Mouse (Mus musculus): Measurements from ENCODE around the gene Ppp1r35. TPM values are rescaled to one million over a fixed set of nuclear protein-coding genes. Genes with fewer than 3 reads are reported as not detected.
A peak's percentile ranks its signal among the peaks of the same experiment; 100 is the strongest.

Ppp1r35 gene
- polyA plus RNA-seq, 1 experiment from 2014 or later, result 39.9 TPM

DNA sequence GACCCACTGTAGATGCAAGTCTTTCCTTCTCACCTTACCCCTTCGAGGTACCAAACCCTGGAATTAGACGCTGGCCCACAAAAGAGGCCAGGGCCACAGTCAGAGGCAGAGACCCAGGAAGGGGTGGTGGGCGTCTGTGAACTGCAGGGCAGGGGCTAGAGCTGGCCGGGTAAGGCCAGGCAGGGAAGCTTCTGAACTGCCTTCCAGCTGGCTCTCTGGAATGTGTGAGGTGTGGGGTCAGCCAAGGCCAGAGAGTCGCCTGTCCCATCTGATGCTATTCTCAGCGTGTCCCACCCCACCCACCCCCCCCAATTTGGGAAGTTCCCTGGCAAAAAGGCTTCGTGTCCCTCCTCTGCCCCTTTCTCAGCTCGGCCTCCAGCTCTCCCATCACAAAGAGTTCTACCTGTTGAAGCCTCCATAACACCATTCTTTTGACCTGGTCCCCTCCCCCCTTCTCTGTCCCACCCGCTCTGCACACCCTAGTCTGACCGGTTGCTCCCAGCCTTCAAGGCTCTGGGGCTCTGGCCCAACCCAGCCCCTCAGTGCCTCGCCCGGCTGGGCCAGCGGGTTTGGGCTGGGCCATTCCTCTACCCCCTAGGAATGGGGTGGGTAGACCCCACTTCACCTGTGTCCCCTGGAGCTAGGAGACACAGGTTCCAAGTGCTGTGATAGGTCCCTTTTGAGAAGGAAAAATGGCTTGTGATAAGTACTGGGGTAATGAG is 25.4 kb upstream of the Ppp1r35 start:
- no peak for ATAC-seq (ENCODE audit: insufficient number of reproducible peaks, low FRiP score, low TSS enrichment, low read depth)
- H3K27ac ChIP-seq (replicated peaks), result no peak overlapping the region
- H3K4me3 ChIP-seq (replicated peaks), result no peak overlapping the region
- H3K9me3 ChIP-seq (replicated peaks), result no peaks in the 10 kb centered on the region
- peaks cover 68% of the 10 kb centered on the region for H3K36me3 ChIP-seq
- peaks cover 37% of the 10 kb centered on the region for H3K4me1 ChIP-seq
- H3K27me3 ChIP-seq, result no peaks in the 10 kb centered on the region
- no peak overlapping the region for H3K4me2 ChIP-seq (replicated peaks)
- H3K9ac ChIP-seq, result no peak overlapping the region
- WGBS, result 71% methylated on average over 13 of the region's 13 CpGs

- Histone ChIP-seq H3K9ac (no peak overlapping the region), H3K4me2 (replicated peaks) (no peak overlapping the region), H3K9me3 (replicated peaks) (no peaks in the 10 kb centered on the region), H3K27ac (replicated peaks) (no peak overlapping the region; the same call in 1 of the 2 replicates), H3K4me1 (peaks cover 43% of the 10 kb centered on the region), H3K36me3 (peaks cover 74% of the 10 kb centered on the region), H3K4me3 (replicated peaks) (no peak overlapping the region), H3K27me3 (no peaks in the 10 kb centered on the region)
- WGBS, result 82% methylated on average over 5 of the region's 5 CpGs
- ATAC-seq (ENCODE audit: insufficient number of reproducible peaks, low FRiP score, low TSS enrichment, low read depth), result no peak
Measured at GRCm38 (mm10) chr5:137755425-137755824, 23.2 kb upstream of the Ppp1r35 start.

DNA sequence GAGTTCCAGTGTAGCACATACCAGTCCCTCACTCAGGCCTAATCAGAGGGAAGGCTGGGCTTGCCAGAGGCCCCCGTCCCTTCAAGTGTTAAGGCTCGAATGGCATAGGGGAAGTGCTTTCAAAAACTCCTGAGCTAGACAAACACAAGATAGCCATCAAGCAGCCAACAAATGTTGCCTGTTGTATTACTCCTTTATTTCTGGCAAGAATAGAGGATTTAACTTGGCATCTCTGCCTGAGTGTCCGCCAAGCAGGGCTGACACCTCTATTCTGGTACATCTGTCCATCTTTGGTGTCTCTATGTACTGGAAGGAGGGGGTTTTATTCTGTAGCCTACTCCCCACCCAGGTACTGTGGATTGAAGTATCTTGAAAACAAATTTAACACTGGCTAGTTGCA is 22.5 kb upstream of the Ppp1r35 start:
- peaks cover 68% of the 10 kb centered on the region for H3K36me3 ChIP-seq
- no peak overlapping the region for H3K4me3 ChIP-seq (replicated peaks)
- H3K9me3 ChIP-seq (replicated peaks), result no peaks in the 10 kb centered on the region
- ATAC-seq (ENCODE audit: insufficient number of reproducible peaks, low FRiP score, low TSS enrichment, low read depth), result no peak
- 69% methylated on average over 3 of the region's 3 CpGs for WGBS
- no peak overlapping the region for H3K9ac ChIP-seq
- no peak overlapping the region for H3K27ac ChIP-seq (replicated peaks)
- H3K4me2 ChIP-seq (replicated peaks), result no peak overlapping the region
- H3K27me3 ChIP-seq, result no peaks in the 10 kb centered on the region
- H3K4me1 ChIP-seq, result peaks cover 45% of the 10 kb centered on the region

DNA sequence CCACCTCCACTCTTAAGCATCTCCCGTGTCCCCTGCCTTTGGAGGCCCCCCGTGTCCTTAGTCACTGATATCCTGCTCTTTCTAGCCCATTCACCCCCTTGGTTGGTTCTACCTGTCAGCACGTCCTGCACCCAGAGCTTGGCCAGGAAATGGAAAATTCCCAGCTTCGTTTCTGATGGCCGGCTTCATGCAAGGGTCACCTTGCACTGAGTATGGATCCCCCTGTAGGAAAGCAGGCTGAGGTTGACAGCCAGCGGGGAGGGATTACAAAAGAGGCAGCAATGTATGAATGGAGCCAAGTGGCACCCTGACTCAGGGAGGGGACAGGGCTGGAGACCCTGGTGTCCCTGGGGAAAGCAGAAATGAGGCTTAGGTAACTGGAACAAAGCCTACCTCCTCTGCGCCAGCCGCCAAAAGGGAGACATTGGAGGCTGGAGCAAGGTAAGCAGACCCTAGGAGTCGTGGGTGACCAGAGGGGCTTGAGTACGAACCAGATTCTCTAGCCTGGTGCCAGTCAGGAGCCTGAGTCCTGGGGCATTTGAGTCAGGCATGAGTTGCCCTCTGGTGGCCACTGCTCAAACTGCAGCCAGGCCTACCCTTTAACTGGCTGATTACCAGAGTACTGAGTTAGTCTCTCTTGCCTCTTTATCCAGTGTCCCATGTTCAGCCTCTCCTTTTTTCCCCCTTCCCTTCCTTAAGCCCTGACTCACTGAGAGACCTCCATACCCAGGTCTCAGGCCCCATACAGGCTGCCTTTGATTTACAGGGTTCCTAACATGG is 21.6 kb upstream of the Ppp1r35 start:
- Histone ChIP-seq H3K9ac (no peak overlapping the region), H3K4me3 (replicated peaks) (no peak overlapping the region), H3K27ac (replicated peaks) (no peak overlapping the region), H3K27me3 (no peaks in the 10 kb centered on the region), H3K9me3 (replicated peaks) (no peaks in the 10 kb centered on the region), H3K4me1 (peaks cover 45% of the 10 kb centered on the region), H3K36me3 (peaks cover 58% of the 10 kb centered on the region), H3K4me2 (replicated peaks) (no peak overlapping the region)
- 45% methylated on average over 10 of the region's 10 CpGs for WGBS
- no peak for ATAC-seq (ENCODE audit: insufficient number of reproducible peaks, low FRiP score, low TSS enrichment, low read depth)

GRCm38 (mm10) chr5:137757887-137758286 is 20.8 kb upstream of the Ppp1r35 start:
- H3K27ac ChIP-seq (replicated peaks), result no peak overlapping the region
- H3K4me3 ChIP-seq (replicated peaks), result no peak overlapping the region
- ATAC-seq (ENCODE audit: insufficient number of reproducible peaks, low FRiP score, low TSS enrichment, low read depth), result 0 out of 2 replicates have a peak, but pooled peaks have one; percentile 9
- peaks cover 43% of the 10 kb centered on the region for H3K4me1 ChIP-seq
- no peaks in the 10 kb centered on the region for H3K27me3 ChIP-seq
- WGBS, result 77% methylated on average over 6 of the region's 6 CpGs
- H3K36me3 ChIP-seq, result peaks cover 53% of the 10 kb centered on the region
- H3K4me2 ChIP-seq (replicated peaks), result no peak overlapping the region
- no peaks in the 10 kb centered on the region for H3K9me3 ChIP-seq (replicated peaks)
- no peak overlapping the region for H3K9ac ChIP-seq

GRCm38 (mm10) chr5:137758921-137759534 is 19.6 kb upstream of the Ppp1r35 start:
- H3K27me3 ChIP-seq, result no peaks in the 10 kb centered on the region
- peaks cover 43% of the 10 kb centered on the region for H3K36me3 ChIP-seq
- H3K4me1 ChIP-seq, result peaks cover 40% of the 10 kb centered on the region
- no peak overlapping the region for H3K4me3 ChIP-seq (replicated peaks)
- no peaks in the 10 kb centered on the region for H3K9me3 ChIP-seq (replicated peaks)
- no peak for ATAC-seq (ENCODE audit: insufficient number of reproducible peaks, low FRiP score, low TSS enrichment, low read depth)
- no peak overlapping the region for H3K9ac ChIP-seq
- WGBS, result 83% methylated on average over 19 of the region's 19 CpGs
- peak overlapping the region; percentile 68 for H3K27ac ChIP-seq (replicated peaks)
- H3K4me2 ChIP-seq (replicated peaks), result no peak overlapping the region

DNA sequence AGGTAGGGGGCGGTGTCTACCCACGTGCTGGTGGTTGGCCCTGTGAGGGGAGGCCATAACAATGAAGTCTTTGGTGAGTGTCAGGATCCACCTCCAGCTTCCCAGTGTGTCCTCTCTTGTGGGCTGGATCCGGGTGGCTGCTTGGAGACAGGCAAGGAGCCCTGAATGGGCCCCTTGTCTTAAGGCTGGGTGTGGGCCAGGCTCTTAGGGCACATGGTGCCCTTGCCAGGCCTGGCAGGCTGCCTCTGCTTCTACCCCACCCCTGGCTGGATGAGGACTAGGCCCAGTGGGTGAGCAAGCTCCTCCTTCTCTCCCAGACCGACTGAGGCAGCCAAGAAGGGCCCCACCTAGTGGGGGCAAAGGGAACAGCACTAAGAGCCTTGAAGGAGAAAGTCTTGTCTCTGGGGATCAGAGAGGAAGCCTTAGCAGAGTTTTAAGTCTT is 18.7 kb upstream of the Ppp1r35 start:
- H3K4me3 ChIP-seq (replicated peaks), result no peak overlapping the region
- peak; percentile 81 for ATAC-seq (ENCODE audit: insufficient number of reproducible peaks, low FRiP score, low TSS enrichment, low read depth)
- H3K4me2 ChIP-seq (replicated peaks), result no peak overlapping the region
- H3K27ac ChIP-seq (replicated peaks), result peak overlapping the region; percentile 68
- H3K27me3 ChIP-seq, result no peaks in the 10 kb centered on the region
- H3K4me1 ChIP-seq, result peaks cover 40% of the 10 kb centered on the region
- H3K9me3 ChIP-seq (replicated peaks), result no peaks in the 10 kb centered on the region
- 26% methylated on average over 4 of the region's 4 CpGs for WGBS
- H3K36me3 ChIP-seq, result peaks cover 39% of the 10 kb centered on the region
- no peak overlapping the region for H3K9ac ChIP-seq

DNA sequence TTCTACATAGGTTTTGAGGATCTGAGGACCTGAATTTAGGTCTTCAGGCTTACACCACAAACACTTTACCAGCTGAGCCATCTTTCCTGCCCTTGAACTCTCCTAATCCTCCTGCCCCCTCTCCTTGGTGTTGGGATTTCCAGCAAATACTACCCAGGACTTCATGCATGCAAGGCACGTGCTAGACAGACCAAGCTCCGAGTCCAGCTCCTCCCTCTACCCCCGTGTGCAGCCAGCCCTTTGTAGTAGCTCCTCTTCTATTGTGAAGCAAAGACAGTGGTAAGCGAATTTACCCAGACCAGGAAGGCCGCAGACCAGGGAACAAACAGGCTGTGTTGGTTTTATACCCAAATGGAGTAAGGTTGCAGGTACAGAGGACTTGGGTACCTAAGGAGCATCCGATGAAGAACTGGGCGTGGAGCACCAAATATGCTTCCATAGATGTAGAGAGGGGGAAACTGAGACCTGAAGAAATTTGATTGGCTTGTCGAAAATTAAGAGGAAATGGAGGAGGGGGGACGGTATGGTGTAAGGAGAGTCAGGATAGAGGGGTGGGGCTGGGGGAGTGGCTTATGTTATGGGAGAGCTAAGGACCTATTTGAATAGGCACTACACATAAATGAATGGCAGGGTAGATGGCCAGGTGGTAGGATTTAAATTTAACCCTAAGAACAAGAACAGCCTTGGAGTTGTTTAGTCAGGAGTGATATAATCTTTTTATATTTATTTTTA is 13.9 kb upstream of the Ppp1r35 start:
- Histone ChIP-seq H3K4me2 (replicated peaks) (no peak overlapping the region), H3K4me1 (peaks cover 8% of the 10 kb centered on the region), H3K36me3 (0 out of 2 replicates have a peak, but pooled peaks cover 2% of the 10 kb centered on the region), H3K27me3 (no peaks in the 10 kb centered on the region), H3K27ac (replicated peaks) (no peak overlapping the region), H3K9ac (no peak overlapping the region), H3K9me3 (replicated peaks) (no peaks in the 10 kb centered on the region), H3K4me3 (replicated peaks) (no peak overlapping the region)
- WGBS, result 54% methylated on average over 9 of the region's 9 CpGs
- ATAC-seq (ENCODE audit: insufficient number of reproducible peaks, low FRiP score, low TSS enrichment, low read depth), result no peak

DNA sequence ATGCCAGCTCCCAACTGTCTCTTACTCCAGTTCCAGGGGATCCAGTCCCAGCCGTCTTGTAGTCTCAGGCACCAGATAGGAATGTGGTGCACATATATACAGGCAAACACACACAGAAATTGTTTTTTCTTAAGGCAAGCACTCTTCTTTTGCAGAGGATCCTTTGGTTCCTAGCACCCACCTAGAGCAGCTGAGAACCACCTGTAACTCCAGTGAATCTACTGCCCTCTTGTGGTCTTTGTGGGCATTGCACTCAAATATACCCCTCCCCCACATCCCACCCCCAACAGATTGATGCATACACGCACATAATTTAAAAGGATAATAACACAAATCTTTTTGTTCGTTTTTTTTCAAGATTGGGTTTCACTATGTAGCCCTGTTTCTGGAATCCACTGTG is 12.4 kb upstream of the Ppp1r35 start:
- no peak for ATAC-seq (ENCODE audit: insufficient number of reproducible peaks, low FRiP score, low TSS enrichment, low read depth)
- H3K4me1 ChIP-seq, result no peaks in the 10 kb centered on the region
- H3K4me2 ChIP-seq (replicated peaks), result no peak overlapping the region
- 64% methylated on average over 3 of the region's 3 CpGs for WGBS
- H3K9ac ChIP-seq, result no peak overlapping the region
- no peaks in the 10 kb centered on the region for H3K9me3 ChIP-seq (replicated peaks)
- 0 out of 2 replicates have a peak, but pooled peaks cover 2% of the 10 kb centered on the region for H3K36me3 ChIP-seq
- no peaks in the 10 kb centered on the region for H3K27me3 ChIP-seq
- no peak overlapping the region for H3K27ac ChIP-seq (replicated peaks)
- no peak overlapping the region for H3K4me3 ChIP-seq (replicated peaks)

- no peak for ATAC-seq (ENCODE audit: insufficient number of reproducible peaks, low FRiP score, low TSS enrichment, low read depth)
- 57% methylated on average over 1 of the region's 1 CpGs for WGBS
- Histone ChIP-seq H3K4me1 (no peaks in the 10 kb centered on the region), H3K9me3 (replicated peaks) (no peaks in the 10 kb centered on the region), H3K9ac (no peak overlapping the region), H3K4me2 (replicated peaks) (no peak overlapping the region), H3K4me3 (replicated peaks) (no peak overlapping the region), H3K27me3 (no peaks in the 10 kb centered on the region), H3K36me3 (no peaks in the 10 kb centered on the region), H3K27ac (replicated peaks) (no peak overlapping the region)
Measured at GRCm38 (mm10) chr5:137768475-137768874, 10.2 kb upstream of the Ppp1r35 start.

DNA sequence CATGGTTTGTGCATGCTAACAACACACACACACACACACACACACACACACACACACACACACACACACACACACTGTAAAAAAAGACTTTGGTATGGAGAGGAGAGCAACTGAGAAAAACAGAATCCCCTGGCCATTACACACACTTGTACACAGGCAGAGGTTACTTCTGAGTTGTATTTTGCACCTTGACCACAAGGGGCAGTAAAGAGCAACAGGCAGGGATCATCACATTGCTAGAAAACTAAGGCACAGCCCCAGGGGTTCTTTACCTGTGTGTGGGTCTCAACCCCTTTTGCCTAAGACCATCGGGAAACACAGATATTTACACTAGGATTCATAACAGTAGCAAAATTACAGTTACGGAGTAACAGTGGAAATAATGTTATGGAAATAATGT is 7.9 kb upstream of the Ppp1r35 start:
- H3K27me3 ChIP-seq, result no peaks in the 10 kb centered on the region
- H3K9me3 ChIP-seq (replicated peaks), result no peaks in the 10 kb centered on the region
- no peaks in the 10 kb centered on the region for H3K36me3 ChIP-seq
- H3K27ac ChIP-seq (replicated peaks), result no peak overlapping the region
- 36% methylated on average over 2 of the region's 2 CpGs for WGBS
- no peak overlapping the region for H3K4me3 ChIP-seq (replicated peaks)
- H3K9ac ChIP-seq, result no peak overlapping the region
- H3K4me2 ChIP-seq (replicated peaks), result no peak overlapping the region
- H3K4me1 ChIP-seq, result no peaks in the 10 kb centered on the region
- ATAC-seq (ENCODE audit: insufficient number of reproducible peaks, low FRiP score, low TSS enrichment, low read depth), result no peak
